Mouse (Mus musculus) ES-CJ7 (cell line): ENCODE measurements at regions not wholly inside any gene's neighbourhood (a gene's known extent, or its start where the extent isn't known, plus 50 kb on each side); places are given as distances from the start of the nearest gene placed in this dataset.

ENCODE experiments used
- DNase-seq: peaks from one replicate; pipeline ENCODE4 v3.0.0; 2011; ENCODE audit warnings: low read depth, low spot score

GRCm38 (mm10) chr9:87649015-87649978, 81.8 kb downstream of the Tbx18 start:
- no peak for DNase-seq

- no peak for DNase-seq
Measured at GRCm38 (mm10) chr9:87648317-87648716, 82.7 kb downstream of the Tbx18 start.

- no peak for DNase-seq
Measured at GRCm38 (mm10) chr9:87645032-87645431, 86.0 kb downstream of the Tbx18 start.

GRCm38 (mm10) chr9:87633863-87634630, 97.0 kb downstream of the Tbx18 start:
- no peak for DNase-seq

GRCm38 (mm10) chr9:87626432-87626831, 104.6 kb downstream of the Tbx18 start:
- no peak for DNase-seq

GRCm38 (mm10) chr9:87618238-87618673, 112.8 kb downstream of the Tbx18 start:
- no peak for DNase-seq

GRCm38 (mm10) chr9:87607878-87608631, 123.0 kb downstream of the Tbx18 start:
- DNase-seq, result no peak

GRCm38 (mm10) chr9:87575591-87575990, 155.5 kb downstream of the Tbx18 start:
- DNase-seq, result no peak

GRCm38 (mm10) chr9:87574250-87574864, 156.7 kb downstream of the Tbx18 start:
- no peak for DNase-seq

- no peak for DNase-seq
Measured at GRCm38 (mm10) chr9:87563244-87563643, 167.8 kb downstream of the Tbx18 start.

- DNase-seq, result no peak
Measured at GRCm38 (mm10) chr9:87562796-87563195, 168.3 kb downstream of the Tbx18 start.

GRCm38 (mm10) chr9:87557841-87558240, 173.2 kb downstream of the Tbx18 start:
- no peak for DNase-seq

- DNase-seq, result no peak
Measured at GRCm38 (mm10) chr9:87556953-87557394, 174.1 kb downstream of the Tbx18 start.

- no peak for DNase-seq
Measured at GRCm38 (mm10) chr9:87556552-87556951, 174.5 kb downstream of the Tbx18 start.

GRCm38 (mm10) chr9:87533182-87533581, 197.9 kb downstream of the Tbx18 start:
- no peak for DNase-seq

- DNase-seq, result no peak
Measured at GRCm38 (mm10) chr9:87529908-87530307, 201.2 kb downstream of the Tbx18 start.

GRCm38 (mm10) chr9:87524890-87525684, 206.0 kb downstream of the Tbx18 start:
- no peak for DNase-seq

GRCm38 (mm10) chr9:87510683-87511082, 220.4 kb downstream of the Tbx18 start:
- DNase-seq, result peak; percentile 6

GRCm38 (mm10) chr9:87504673-87505385, 226.2 kb downstream of the Tbx18 start:
- no peak for DNase-seq

- DNase-seq, result no peak
Measured at GRCm38 (mm10) chr9:87464141-87464540, 208.8 kb upstream of the Cep162 start.
